Mouse (Mus musculus) CH12.LX (cell line): ENCODE results near the gene Gabarapl2.

Experiments
- CTCF ChIP-seq, 2 experiments: IDR thresholded peaks in 1 of 2; conservative IDR thresholded peaks in 1 of 2; 2 replicates each; pipeline ENCODE4 v1.5.1; 2011 to 2012; ENCODE audit warnings: low read depth in 2 of 2, low read length in 2 of 2, improper control_type of control experiment in 1 of 2, inconsistent platforms in 1 of 2, mild to moderate bottlenecking in 1 of 2, moderate library complexity in 1 of 2
- ELF1 ChIP-seq: IDR thresholded peaks from 2 replicates; pipeline ENCODE4 v1.6.1; 2014; ENCODE audit warnings: low read depth, mild to moderate bottlenecking, inconsistent platforms, low read length, improper control_type of control experiment
- EP300 ChIP-seq: IDR thresholded peaks from 2 replicates; pipeline ENCODE4 v1.6.1; 2011; ENCODE audit warnings: low read length, improper control_type of control experiment
- HCFC1 ChIP-seq: IDR thresholded peaks from 2 replicates; pipeline ENCODE4 v1.6.1; 2012; ENCODE audit warnings: low read depth, mild to moderate bottlenecking, inconsistent platforms, low read length, improper control_type of control experiment
- JUN ChIP-seq: IDR thresholded peaks from 2 replicates; pipeline ENCODE4 v1.6.1; 2011; ENCODE audit warnings: low read depth, mild to moderate bottlenecking, low read length, improper control_type of control experiment, moderate library complexity; ENCODE audit not compliant: insufficient read depth
- KAT2A ChIP-seq: IDR thresholded peaks from 2 replicates; pipeline ENCODE4 v1.6.1; 2012; ENCODE audit warnings: low read length, improper control_type of control experiment, inconsistent platforms; ENCODE audit not compliant: insufficient replicate concordance
- MXI1 ChIP-seq: IDR thresholded peaks from 2 replicates; pipeline ENCODE4 v1.6.1; 2011; ENCODE audit warnings: mild to moderate bottlenecking, low read depth, low read length, improper control_type of control experiment
- POLR2A ChIP-seq: IDR thresholded peaks from 2 replicates; pipeline ENCODE4 v1.6.1; 2011; ENCODE audit warnings: low read depth, mild to moderate bottlenecking, improper control_type of control experiment, low read length

GRCm38 (mm10) chr8:111974138-111974537, 33.6 kb downstream of the Gabarapl2 start:
- TF ChIP-seq HCFC1 (no peak), POLR2A (no peak), CTCF (conservative IDR thresholded peaks at IDR 0.05 in 1 of 2, IDR thresholded peaks at IDR 0.05 in 1 of 2; ENCODE audit: low read depth in 2 of 2, low read length in 2 of 2) (no peak), ELF1 (no peak), KAT2A (no peak), MXI1 (no peak), EP300 (no peak), JUN (no peak)
